Comparison of ENCODE assay signal across 15 mouse cellular contexts in genomic region chr10:58404639-58405038, GRCm38 (mm10). TPM values are rescaled to one million over a fixed set of nuclear protein-coding genes. Genes with fewer than 3 reads are reported as not detected.
A peak's percentile ranks its signal among the peaks of the same experiment; 100 is the strongest.
DNase-seq lines count a peak whose midpoint lies in the region; ATAC-seq lines count a peak whose summit lies in the region.
"Had no signal": no experiment of that assay in that cellular context is flagged by ENCODE, and none has a peak within 500 bp of the region (broad histone marks: within the 10 kb centered on the region; RNA-seq: fewer than 3 reads in every experiment).

No protein-coding gene starts in this region.

- DNase-seq in frontal cortex, postnatal 10 days (ENCODE audit: low spot score in 2 of 2): no peak
- no peak for DNase-seq in kidney, postnatal 14 days
- DNase-seq in neural tube, embryonic 10.5 days (ENCODE audit: extremely low spot score, low spot score): no peak
- DNase-seq in midbrain, embryonic 14.5 days: no peak
- DNase-seq: adrenal gland, postnatal 36 days; cerebellum, adult 18-20 months; thymus, postnatal 25 days had no signal

- no peak overlapping the region for H3K4me3 ChIP-seq in kidney, embryonic 15.5 days (replicated peaks)
- no peak overlapping the region for H3K4me3 ChIP-seq in neural tube, embryonic 15.5 days (replicated peaks)
- no peak overlapping the region for H3K4me3 ChIP-seq in midbrain, embryonic 14.5 days (replicated peaks; ENCODE audit: low read depth, low read length)
- no peak overlapping the region for H3K4me3 ChIP-seq in hindbrain, embryonic 16.5 days (ENCODE audit: low read length)
- H3K4me3 ChIP-seq: hindbrain, embryonic 13.5 days; limb, embryonic 12.5 days; midbrain, embryonic 12.5 days; neural tube, embryonic 12.5 days had no signal

- H3K27me3 ChIP-seq in kidney, embryonic 15.5 days: no peaks in the 10 kb centered on the region
- no peaks in the 10 kb centered on the region for H3K27me3 ChIP-seq in neural tube, embryonic 15.5 days (replicated peaks)
- no peaks in the 10 kb centered on the region for H3K27me3 ChIP-seq in midbrain, embryonic 14.5 days (ENCODE audit: control insufficient read depth, insufficient read depth, low read length)
- no peaks in the 10 kb centered on the region for H3K27me3 ChIP-seq in hindbrain, embryonic 16.5 days (replicated peaks; ENCODE audit: control insufficient read depth, insufficient read depth, low read length)
- H3K27me3 ChIP-seq: hindbrain, embryonic 13.5 days; limb, embryonic 12.5 days; midbrain, embryonic 12.5 days; neural tube, embryonic 12.5 days had no signal

- H3K9me3 ChIP-seq in kidney, embryonic 15.5 days (replicated peaks): no peaks in the 10 kb centered on the region
- H3K9me3 ChIP-seq in neural tube, embryonic 15.5 days (replicated peaks): no peaks in the 10 kb centered on the region
- no peaks in the 10 kb centered on the region for H3K9me3 ChIP-seq in midbrain, embryonic 14.5 days (ENCODE audit: control insufficient read depth, low read length)
- no peaks in the 10 kb centered on the region for H3K9me3 ChIP-seq in hindbrain, embryonic 16.5 days (ENCODE audit: control insufficient read depth, low read length)
- H3K9me3 ChIP-seq: hindbrain, embryonic 13.5 days; limb, embryonic 12.5 days; midbrain, embryonic 12.5 days; neural tube, embryonic 12.5 days had no signal

- WGBS in kidney, embryonic 15.5 days: 83% methylated on average over 6 of the region's 6 CpGs
- 94% methylated on average over 6 of the region's 6 CpGs for WGBS in neural tube, embryonic 15.5 days
- WGBS in midbrain, embryonic 14.5 days: 96% methylated on average over 6 of the region's 6 CpGs
- WGBS in hindbrain, embryonic 16.5 days: 92% methylated on average over 6 of the region's 6 CpGs

- ATAC-seq in frontal cortex, adult (ENCODE audit: low TSS enrichment): peak; percentile 66
- no peak for ATAC-seq in kidney, embryonic 15.5 days (replicated peaks; ENCODE audit: low FRiP score)
- no peak for ATAC-seq in neural tube, embryonic 15.5 days (ENCODE audit: low FRiP score)
- no peak for ATAC-seq in midbrain, embryonic 14.5 days (ENCODE audit: low FRiP score, low TSS enrichment)
- no peak for ATAC-seq in hindbrain, embryonic 16.5 days

- no peak overlapping the region for H3K9ac ChIP-seq in kidney, embryonic 15.5 days
- no peak overlapping the region for H3K9ac ChIP-seq in neural tube, embryonic 15.5 days (replicated peaks)
- no peak overlapping the region for H3K9ac ChIP-seq in midbrain, embryonic 14.5 days (replicated peaks; ENCODE audit: low read length)
- H3K9ac ChIP-seq in hindbrain, embryonic 16.5 days (ENCODE audit: low read depth, low read length): no peak overlapping the region
- H3K9ac ChIP-seq: hindbrain, embryonic 13.5 days; limb, embryonic 12.5 days; midbrain, embryonic 12.5 days; neural tube, embryonic 12.5 days had no signal

- peaks cover 72% of the 10 kb centered on the region for H3K36me3 ChIP-seq in kidney, embryonic 15.5 days
- peaks cover 17% of the 10 kb centered on the region for H3K36me3 ChIP-seq in neural tube, embryonic 15.5 days
- H3K36me3 ChIP-seq in midbrain, embryonic 14.5 days (ENCODE audit: control insufficient read depth, insufficient read depth, low read length): peaks cover 20% of the 10 kb centered on the region
- H3K36me3 ChIP-seq in hindbrain, embryonic 16.5 days (ENCODE audit: control insufficient read depth, insufficient read depth, low read length): 0 out of 2 replicates have a peak, but pooled peaks cover 4% of the 10 kb centered on the region

- peak overlapping the region; percentile 83 for H3K27ac ChIP-seq in kidney, embryonic 15.5 days
- 0 out of 2 replicates have a peak overlapping the region, but pooled peaks have one; percentile 45 for H3K27ac ChIP-seq in neural tube, embryonic 15.5 days (replicated peaks)
- H3K27ac ChIP-seq in midbrain, embryonic 14.5 days (replicated peaks; ENCODE audit: low read depth, low read length): no peak overlapping the region
- H3K27ac ChIP-seq in hindbrain, embryonic 16.5 days (ENCODE audit: low read depth, low read length): no peak overlapping the region
- H3K27ac ChIP-seq: hindbrain, embryonic 13.5 days; limb, embryonic 12.5 days; midbrain, embryonic 12.5 days; neural tube, embryonic 12.5 days had no signal

- H3K4me2 ChIP-seq in kidney, embryonic 15.5 days: no peak overlapping the region
- H3K4me2 ChIP-seq in neural tube, embryonic 15.5 days: no peak overlapping the region
- H3K4me2 ChIP-seq in midbrain, embryonic 14.5 days (ENCODE audit: low read length): no peak overlapping the region
- no peak overlapping the region for H3K4me2 ChIP-seq in hindbrain, embryonic 16.5 days (ENCODE audit: low read length)
- H3K4me2 ChIP-seq: hindbrain, embryonic 13.5 days; limb, embryonic 12.5 days; midbrain, embryonic 12.5 days; neural tube, embryonic 12.5 days had no signal

- H3K4me1 ChIP-seq in kidney, embryonic 15.5 days: peaks cover 13% of the 10 kb centered on the region; the same call in 1 of the 2 replicates
- no peaks in the 10 kb centered on the region for H3K4me1 ChIP-seq in neural tube, embryonic 15.5 days
- H3K4me1 ChIP-seq in midbrain, embryonic 14.5 days (ENCODE audit: control insufficient read depth, insufficient read depth, low read length): no peaks in the 10 kb centered on the region
- no peaks in the 10 kb centered on the region for H3K4me1 ChIP-seq in hindbrain, embryonic 16.5 days (ENCODE audit: control insufficient read depth, insufficient read depth, low read depth, low read length)
- H3K4me1 ChIP-seq: hindbrain, embryonic 13.5 days; limb, embryonic 12.5 days; midbrain, embryonic 12.5 days; neural tube, embryonic 12.5 days had no signal

RNA-seq across cellular contexts. Expression of gene Ranbp2, which starts 42.1 kb away (rescaled TPM):
- polyA plus RNA-seq in kidney, embryonic 15.5 days (2015; fragmentation: Nextera tagmentation; extraction: Ambion mirVana): 24.5 and 24.6 TPM in 2 replicates
- polyA plus RNA-seq in neural tube, embryonic 15.5 days (2015; fragmentation: Nextera tagmentation; extraction: Ambion mirVana): 13.2 and 16.6 TPM in 2 replicates
- 32.7 and 35.6 TPM in 2 replicates for polyA plus RNA-seq in midbrain, embryonic 14.5 days (2014; fragmentation: Nextera tagmentation; extraction: Ambion mirVana)
- polyA plus RNA-seq in hindbrain, embryonic 16.5 days (2015; fragmentation: Nextera tagmentation; extraction: Ambion mirVana): 12.5 and 14.1 TPM in 2 replicates

Comparison
In these comparisons a context has a peak if more than half of its experiments do, and no peak if none do; other contexts are left out.
1. H3K27ac ChIP-seq: peak in kidney, embryonic 15.5 days (single experiment) and neural tube, embryonic 15.5 days (single experiment); none in midbrain, embryonic 14.5 days (single experiment) and hindbrain, embryonic 16.5 days (single experiment).